Mouse (Mus musculus) small intestine, adult 2 months (tissue): ENCODE measurements around the gene Dennd2a.

Experiments
- CTCF ChIP-seq: fragments of 200-500 bp; IDR thresholded peaks from 2 replicates; pipeline ENCODE4 v1.5.1; 2012; ENCODE audit warnings: low read depth, mild to moderate bottlenecking, control low read depth, inconsistent platforms, low read length, moderate library complexity, mixed read lengths; ENCODE audit not compliant: insufficient replicate concordance, insufficient read length; ENCODE audit errors: extremely low read depth
- POLR2A ChIP-seq: fragments of 200-500 bp; IDR thresholded peaks from 2 replicates; pipeline ENCODE4 v1.6.1; 2012; ENCODE audit warnings: low read depth, mild to moderate bottlenecking, control low read depth, inconsistent platforms, low read length, moderate library complexity

- TF ChIP-seq POLR2A (no peak), CTCF (no peak)
Measured at GRCm38 (mm10) chr6:39483656-39484055, 74.0 kb downstream of the Dennd2a start.
